Mouse (Mus musculus): ENCODE data around the gene Adamts13.

The Adamts13 gene

GRCm38 (mm10) chr2:26973116-26973515 lies at the start of gene Adamts13:
Gene Adamts13 (plus strand): TSS chr2:26973416.
- DNase-seq (ENCODE audit: low read depth) = no peak

GRCm38 (mm10) chr2:26927745-26928476 lies 45.3 kb upstream of the Adamts13 start:
- DNase-seq (ENCODE audit: low read depth) = no peak

- peak; percentile 86 for DNase-seq (ENCODE audit: low read depth)
Observed at GRCm38 (mm10) chr2:26930390-26930789, 42.8 kb upstream of the Adamts13 start.

GRCm38 (mm10) chr2:26932473-26933303 lies 40.5 kb upstream of the Adamts13 start:
- peak; percentile 54 for DNase-seq (ENCODE audit: low read depth)

GRCm38 (mm10) chr2:26933304-26934055 lies 39.7 kb upstream of the Adamts13 start, which contains the start of the genes Surf4 and Stkld1:
Gene Surf4 (minus strand): TSS chr2:26933928.
Gene Stkld1 (plus strand): TSS chr2:26934047.
- peak; percentile 96 for DNase-seq (ENCODE audit: low read depth)

GRCm38 (mm10) chr2:26935286-26935685 lies 37.9 kb upstream of the Adamts13 start:
- DNase-seq (ENCODE audit: low read depth) = peak; percentile 63

- peak; percentile 64 for DNase-seq (ENCODE audit: low read depth)
Observed at GRCm38 (mm10) chr2:26936425-26936824, 36.8 kb upstream of the Adamts13 start.

- DNase-seq (ENCODE audit: low read depth) = peak; percentile 25
Observed at GRCm38 (mm10) chr2:26941539-26941938, 31.7 kb upstream of the Adamts13 start.

GRCm38 (mm10) chr2:26943253-26943652 lies 30.0 kb upstream of the Adamts13 start:
- DNase-seq (ENCODE audit: low read depth) = no peak

- DNase-seq (ENCODE audit: low read depth) = no peak
Observed at GRCm38 (mm10) chr2:26950411-26950810, 22.8 kb upstream of the Adamts13 start.

GRCm38 (mm10) chr2:26951346-26951905 lies 21.8 kb upstream of the Adamts13 start:
- no peak for DNase-seq (ENCODE audit: low read depth)

- no peak for DNase-seq (ENCODE audit: low read depth)
Observed at GRCm38 (mm10) chr2:26952193-26952592, 21.0 kb upstream of the Adamts13 start.

GRCm38 (mm10) chr2:26952866-26953265 lies 20.4 kb upstream of the Adamts13 start:
- DNase-seq (ENCODE audit: low read depth) = no peak

- DNase-seq (ENCODE audit: low read depth) = no peak
Observed at GRCm38 (mm10) chr2:26954735-26955395, 18.4 kb upstream of the Adamts13 start.

- no peak for DNase-seq (ENCODE audit: low read depth)
Observed at GRCm38 (mm10) chr2:26956811-26957487, 16.3 kb upstream of the Adamts13 start.

- DNase-seq (ENCODE audit: low read depth) = no peak
Observed at GRCm38 (mm10) chr2:26957488-26957859, 15.7 kb upstream of the Adamts13 start.

- no peak for DNase-seq (ENCODE audit: low read depth)
Observed at GRCm38 (mm10) chr2:26960756-26961155, 12.5 kb upstream of the Adamts13 start.

GRCm38 (mm10) chr2:26963923-26964723 lies 9.1 kb upstream of the Adamts13 start, which contains the start of gene Rexo4:
Gene Rexo4 (minus strand): TSS chr2:26964386.
- DNase-seq (ENCODE audit: low read depth) = peak; percentile 99

GRCm38 (mm10) chr2:26964724-26965370 lies 8.4 kb upstream of the Adamts13 start:
- DNase-seq (ENCODE audit: low read depth) = no peak
